Mouse (Mus musculus) intestine, embryonic 16.5 days (tissue): ENCODE measurements around the gene Zmpste24. TPM values are rescaled to one million over a fixed set of nuclear protein-coding genes. Genes with fewer than 3 reads are reported as not detected.

Source experiments
- ATAC-seq: fragments of 200-750 bp; cut with Nextera tagmentation; 2 replicates; pipeline ENCODE4 v1.8.0; 2017; ENCODE audit warnings: moderate TSS enrichment, moderate library complexity
- H3K27ac ChIP-seq: fragments of 300-500 bp; sonication (generic); 2 replicates; pipeline ENCODE4 v1.5.1; 2014; ENCODE audit warnings: mild to moderate bottlenecking, low read length
- H3K27me3 ChIP-seq: fragments of 300-500 bp; sonication (generic); replicated peaks from 2 replicates; pipeline ENCODE4 v1.6.1; 2014; ENCODE audit warnings: low read length, control low read depth, mixed read lengths; ENCODE audit not compliant: control insufficient read depth, insufficient read depth
- H3K36me3 ChIP-seq: fragments of 300-500 bp; sonication (generic); 2 replicates; pipeline ENCODE4 v1.6.1; 2014; ENCODE audit warnings: low read length, control low read depth; ENCODE audit not compliant: control insufficient read depth, insufficient read depth
- H3K4me1 ChIP-seq: fragments of 300-500 bp; sonication (generic); 2 replicates; pipeline ENCODE4 v1.6.1; 2014; ENCODE audit warnings: low read length, control low read depth, mixed read lengths; ENCODE audit not compliant: control insufficient read depth, insufficient read depth
- H3K4me2 ChIP-seq: fragments of 300-500 bp; sonication (generic); 2 replicates; pipeline ENCODE4 v1.6.1; 2014; ENCODE audit warnings: low read depth, low read length, control low read depth
- H3K4me3 ChIP-seq: fragments of 300-500 bp; sonication (generic); 2 replicates; pipeline ENCODE4 v1.5.1; 2014; ENCODE audit warnings: mild to moderate bottlenecking, low read length
- H3K9ac ChIP-seq: fragments of 300-500 bp; sonication (generic); 2 replicates; pipeline ENCODE4 v1.6.1; 2014; ENCODE audit warnings: low read depth, low read length
- H3K9me3 ChIP-seq: fragments of 300-500 bp; sonication (generic); 2 replicates; pipeline ENCODE4 v1.6.1; 2016; ENCODE audit warnings: low read length, control low read depth; ENCODE audit not compliant: control insufficient read depth
- WGBS: fragments of 180-500 bp; shearing (Covaris S2); extraction: QIAGEN DNeasy Blood & Tissue Kit; methylation state at CpG from one replicate; pipeline ENCODE4 v1.1.7; 2014; 5-methylcytosine and 5-hydroxymethylcytosine counted together
- polyA plus RNA-seq: library from polyadenylated mRNA; unstranded; fragments of >200 nt; fragmentation: Nextera tagmentation; extraction: Ambion mirVana; gene quantifications from 2 replicates; pipeline ENCODE4 v1.2.1, GENCODE M21; 2015

The Zmpste24 gene
- polyA plus RNA-seq, 1 experiment from 2014 or later = 34.6 TPM

GRCm38 (mm10) chr4:121040323-121040722 is 57.7 kb downstream of the Zmpste24 start:
- H3K27ac ChIP-seq = peak overlapping the region; percentile 88; the same call in 1 of the 2 replicates
- ATAC-seq = peak; percentile 18; the same call in 1 of the 2 replicates
- H3K4me1 ChIP-seq = peaks cover 20% of the 10 kb centered on the region
- no peaks in the 10 kb centered on the region for H3K9me3 ChIP-seq
- 63% methylated on average over 14 of the region's 14 CpGs for WGBS
- peak overlapping the region; percentile 50 for H3K4me3 ChIP-seq
- H3K9ac ChIP-seq = no peak overlapping the region
- peaks cover 8% of the 10 kb centered on the region; the same call in 1 of the 2 replicates for H3K27me3 ChIP-seq
- H3K4me2 ChIP-seq = peak overlapping the region; percentile 83
- no peaks in the 10 kb centered on the region for H3K36me3 ChIP-seq

GRCm38 (mm10) chr4:121039331-121040115 is 58.5 kb downstream of the Zmpste24 start, which contains the start of gene Col9a2:
Col9a2 (plus strand) TSS chr4:121039385.
- peak; percentile 20 for ATAC-seq
- Histone ChIP-seq H3K4me3 (peak within 1 kb of the TSS; percentile 50), H3K4me1 (peaks cover 20% of the 10 kb centered on the region), H3K9me3 (no peaks in the 10 kb centered on the region), H3K4me2 (peak within 1 kb of the TSS; percentile 83), H3K36me3 (no peaks in the 10 kb centered on the region), H3K9ac (peak within 1 kb of the TSS; percentile 71), H3K27me3 (peaks cover 8% of the 10 kb centered on the region; the same call in 1 of the 2 replicates), H3K27ac (no peak within 1 kb of the TSS)
- 3% methylated on average over 45 of the region's 46 CpGs for WGBS

- H3K9ac ChIP-seq = no peak overlapping the region
- H3K4me2 ChIP-seq = no peak overlapping the region
- H3K4me3 ChIP-seq = no peak overlapping the region
- H3K27ac ChIP-seq = no peak overlapping the region
- H3K4me1 ChIP-seq = no peaks in the 10 kb centered on the region
- H3K36me3 ChIP-seq = no peaks in the 10 kb centered on the region
- H3K27me3 ChIP-seq = no peaks in the 10 kb centered on the region
- ATAC-seq = no peak
- H3K9me3 ChIP-seq = no peaks in the 10 kb centered on the region
- WGBS = 75% methylated on average over 2 of the region's 2 CpGs
These were observed 65.0 kb downstream of the Zmpste24 start for GRCm38 (mm10) chr4:121033006-121033405.

GRCm38 (mm10) chr4:121031440-121031839 is 66.6 kb downstream of the Zmpste24 start:
- no peak overlapping the region for H3K9ac ChIP-seq
- H3K4me3 ChIP-seq = no peak overlapping the region
- no peaks in the 10 kb centered on the region for H3K27me3 ChIP-seq
- WGBS = 57% methylated on average over 4 of the region's 4 CpGs
- H3K9me3 ChIP-seq = no peaks in the 10 kb centered on the region
- no peaks in the 10 kb centered on the region for H3K36me3 ChIP-seq
- H3K27ac ChIP-seq = no peak overlapping the region
- no peak overlapping the region for H3K4me2 ChIP-seq
- ATAC-seq = no peak
- no peaks in the 10 kb centered on the region for H3K4me1 ChIP-seq

GRCm38 (mm10) chr4:121029632-121030031 is 68.4 kb downstream of the Zmpste24 start:
- Histone ChIP-seq H3K4me3 (no peak overlapping the region), H3K4me1 (no peaks in the 10 kb centered on the region), H3K27me3 (no peaks in the 10 kb centered on the region), H3K27ac (no peak overlapping the region), H3K36me3 (no peaks in the 10 kb centered on the region), H3K9ac (no peak overlapping the region), H3K4me2 (no peak overlapping the region), H3K9me3 (no peaks in the 10 kb centered on the region)
- ATAC-seq = no peak
- WGBS = 71% methylated on average over 3 of the region's 3 CpGs

- no peak overlapping the region for H3K4me3 ChIP-seq
- no peak overlapping the region for H3K27ac ChIP-seq
- H3K9ac ChIP-seq = no peak overlapping the region
- no peaks in the 10 kb centered on the region for H3K36me3 ChIP-seq
- WGBS = 30% methylated on average over 14 of the region's 14 CpGs
- no peaks in the 10 kb centered on the region for H3K9me3 ChIP-seq
- H3K27me3 ChIP-seq = no peaks in the 10 kb centered on the region
- no peak overlapping the region for H3K4me2 ChIP-seq
- no peak for ATAC-seq
- H3K4me1 ChIP-seq = no peaks in the 10 kb centered on the region
These were observed 69.2 kb downstream of the Zmpste24 start for GRCm38 (mm10) chr4:121028659-121029392.

GRCm38 (mm10) chr4:121028146-121028545 is 69.9 kb downstream of the Zmpste24 start:
- Histone ChIP-seq H3K9ac (no peak overlapping the region), H3K9me3 (no peaks in the 10 kb centered on the region), H3K4me3 (no peak overlapping the region), H3K4me2 (no peak overlapping the region), H3K4me1 (no peaks in the 10 kb centered on the region), H3K27ac (no peak overlapping the region), H3K36me3 (no peaks in the 10 kb centered on the region), H3K27me3 (no peaks in the 10 kb centered on the region)
- WGBS = 52% methylated on average over 1 of the region's 1 CpGs
- ATAC-seq = no peak

- no peaks in the 10 kb centered on the region for H3K27me3 ChIP-seq
- H3K4me3 ChIP-seq = no peak overlapping the region
- WGBS = 57% methylated on average over 2 of the region's 2 CpGs
- no peaks in the 10 kb centered on the region for H3K4me1 ChIP-seq
- no peak overlapping the region for H3K4me2 ChIP-seq
- no peak overlapping the region for H3K27ac ChIP-seq
- H3K9me3 ChIP-seq = no peaks in the 10 kb centered on the region
- H3K36me3 ChIP-seq = no peaks in the 10 kb centered on the region
- ATAC-seq = no peak
- H3K9ac ChIP-seq = no peak overlapping the region
These were observed 72.4 kb downstream of the Zmpste24 start for GRCm38 (mm10) chr4:121025681-121026080.

- H3K9me3 ChIP-seq = no peaks in the 10 kb centered on the region
- H3K9ac ChIP-seq = no peak overlapping the region
These were observed 74.1 kb downstream of the Zmpste24 start for GRCm38 (mm10) chr4:121023941-121024340.

More at GRCm38 (mm10) chr4:121023941-121024340, 74.1 kb downstream of the Zmpste24 start:
- H3K27me3 ChIP-seq = no peaks in the 10 kb centered on the region
- no peak overlapping the region for H3K27ac ChIP-seq
- no peak overlapping the region for H3K4me2 ChIP-seq
- 82% methylated on average over 2 of the region's 2 CpGs for WGBS
- H3K4me1 ChIP-seq = no peaks in the 10 kb centered on the region
- no peak overlapping the region for H3K4me3 ChIP-seq
- no peak for ATAC-seq
- H3K36me3 ChIP-seq = no peaks in the 10 kb centered on the region
